Mouse (Mus musculus) liver, postnatal 0 days (tissue): Measurements from ENCODE around the gene Fut9. TPM values are rescaled to one million over a fixed set of nuclear protein-coding genes. Genes with fewer than 3 reads are reported as not detected.

Experiments used
- ATAC-seq: fragments of 200-750 bp; cut with Nextera tagmentation; 2 replicates; pipeline ENCODE4 v1.8.0; 2017; ENCODE audit warnings: mild to moderate bottlenecking, moderate library complexity
- DNase-seq: peaks from one replicate; pipeline ENCODE4 v3.0.0-alpha.2; 2016
- H3K27ac ChIP-seq: fragments of 300-500 bp; sonication (generic); 2 replicates; pipeline ENCODE4 v1.5.1; 2014; ENCODE audit warnings: antibody characterized with exemption, moderate library complexity, mild to moderate bottlenecking, low read depth
- H3K27me3 ChIP-seq: fragments of 300-500 bp; sonication (generic); 2 replicates; pipeline ENCODE4 v1.6.1; 2014; ENCODE audit warnings: low read length, control low read depth, mixed read lengths; ENCODE audit not compliant: insufficient read depth
- H3K36me3 ChIP-seq: fragments of 300-500 bp; sonication (generic); replicated peaks from 2 replicates; pipeline ENCODE4 v1.6.1; 2014; ENCODE audit warnings: mild to moderate bottlenecking, control low read depth, low read length, moderate library complexity, mixed read lengths; ENCODE audit not compliant: insufficient read depth
- H3K4me1 ChIP-seq: fragments of 300-500 bp; sonication (generic); 2 replicates; pipeline ENCODE4 v1.6.1; 2014; ENCODE audit warnings: antibody characterized with exemption, mild to moderate bottlenecking, control low read depth; ENCODE audit not compliant: insufficient read depth
- H3K4me2 ChIP-seq: fragments of 300-500 bp; sonication (generic); 2 replicates; pipeline ENCODE4 v1.6.1; 2014; ENCODE audit warnings: low read depth, mild to moderate bottlenecking, low read length, moderate library complexity, mixed read lengths
- H3K4me3 ChIP-seq: fragments of 300-500 bp; sonication (generic); 2 replicates; pipeline ENCODE4 v1.5.1; 2014; ENCODE audit warnings: low read depth, low read length
- H3K9ac ChIP-seq: fragments of 300-500 bp; sonication (generic); replicated peaks from 2 replicates; pipeline ENCODE4 v1.6.1; 2014; ENCODE audit warnings: mild to moderate bottlenecking, moderate library complexity
- H3K9me3 ChIP-seq: fragments of 300-500 bp; sonication (generic); 2 replicates; pipeline ENCODE4 v1.6.1; 2016; ENCODE audit warnings: mild to moderate bottlenecking, control low read depth, low read length, mixed read lengths
- CTCF ChIP-seq: sonication (generic); IDR thresholded peaks from 2 replicates; pipeline ENCODE4 v1.5.1; 2016; ENCODE audit warnings: antibody characterized with exemption, low read depth
- EP300 ChIP-seq: IDR thresholded peaks from 2 replicates; pipeline ENCODE4 v1.6.1; 2016; ENCODE audit warnings: antibody characterized with exemption, low read depth, mild to moderate bottlenecking
- WGBS: fragments of 180-500 bp; shearing (Covaris S2); extraction: QIAGEN DNeasy Blood & Tissue Kit; methylation state at CpG from one replicate; pipeline ENCODE4 v1.1.7; 2014; ENCODE audit not compliant: insufficient replicate concordance; 5-methylcytosine and 5-hydroxymethylcytosine counted together
- polyA plus RNA-seq: library from polyadenylated mRNA; unstranded; fragments of >200 nt; fragmentation: Nextera tagmentation; extraction: Ambion mirVana; gene quantifications from 2 replicates; pipeline ENCODE4 v1.2.1, GENCODE M21; 2015

Fut9 gene
- polyA plus RNA-seq, 1 experiment from 2014 or later, result not detected

GRCm38 (mm10) chr4:25593218-25593617 lies 206.8 kb downstream of the Fut9 start:
- H3K36me3 ChIP-seq, result no peaks in the 10 kb centered on the region
- no peaks in the 10 kb centered on the region for H3K27me3 ChIP-seq
- WGBS, result 70% methylated on average over 4 of the region's 4 CpGs
- H3K4me2 ChIP-seq, result no peak overlapping the region
- TF ChIP-seq EP300, result no peak
- no peak for TF ChIP-seq CTCF
- no peaks in the 10 kb centered on the region for H3K9me3 ChIP-seq
- H3K9ac ChIP-seq, result no peak overlapping the region
- DNase-seq (no peak), ATAC-seq (no peak)
- H3K4me3 ChIP-seq, result no peak overlapping the region
- no peak overlapping the region for H3K27ac ChIP-seq
- H3K4me1 ChIP-seq, result no peaks in the 10 kb centered on the region
